Mouse (Mus musculus): ENCODE measurements around the gene Usp48.
A peak's percentile ranks its signal among the peaks of the same experiment; 100 is the strongest.

The Usp48 gene

DNA sequence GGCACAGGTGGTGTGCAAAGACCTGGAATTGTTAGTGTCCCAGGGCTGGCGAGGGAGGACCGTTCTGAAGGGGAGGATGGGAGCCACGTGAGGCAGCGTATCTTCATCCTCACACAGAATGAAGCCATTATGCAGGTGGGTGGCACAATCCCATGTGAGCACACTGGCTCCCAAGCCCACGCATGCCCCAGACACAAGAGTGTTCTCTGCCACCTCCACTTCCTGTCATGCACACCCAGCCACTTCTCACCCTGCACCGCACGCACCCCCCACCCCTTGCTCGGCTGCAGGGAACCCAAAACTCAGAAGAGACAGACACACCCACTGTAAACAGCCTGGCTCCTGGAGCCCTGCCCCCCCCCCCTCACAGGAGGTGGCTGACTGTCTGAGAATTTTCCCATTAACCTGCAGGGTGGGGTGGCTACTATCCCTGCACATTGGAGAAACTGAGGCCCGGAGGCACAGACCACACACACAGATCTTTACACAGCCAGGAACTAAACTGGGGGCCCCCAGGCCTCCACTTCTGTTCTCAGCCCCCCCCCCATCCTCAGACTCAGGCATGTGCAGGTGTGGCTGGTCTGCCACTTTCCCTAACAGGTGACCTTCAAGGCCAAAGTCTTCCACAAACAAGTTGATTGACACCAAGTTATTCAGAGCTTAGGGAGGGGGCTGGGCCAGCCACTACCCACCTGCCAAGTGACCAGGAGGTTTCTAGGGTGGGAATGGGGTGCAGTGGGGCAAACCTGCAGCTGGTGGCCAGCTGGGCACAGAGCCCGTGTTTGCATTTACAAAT lies 98.8 kb downstream of the Usp48 start:
- DNase-seq = no peak

- DNase-seq = no peak
Observed at GRCm38 (mm10) chr4:137695300-137695699, 101.7 kb downstream of the Usp48 start.

- no peak for DNase-seq
Observed at GRCm38 (mm10) chr4:137695900-137696299, 102.3 kb downstream of the Usp48 start.

- no peak for DNase-seq
Observed at GRCm38 (mm10) chr4:137697156-137697885, 103.8 kb downstream of the Usp48 start.

GRCm38 (mm10) chr4:137698076-137698985 lies 104.8 kb downstream of the Usp48 start:
- DNase-seq = peak; percentile 81

DNA sequence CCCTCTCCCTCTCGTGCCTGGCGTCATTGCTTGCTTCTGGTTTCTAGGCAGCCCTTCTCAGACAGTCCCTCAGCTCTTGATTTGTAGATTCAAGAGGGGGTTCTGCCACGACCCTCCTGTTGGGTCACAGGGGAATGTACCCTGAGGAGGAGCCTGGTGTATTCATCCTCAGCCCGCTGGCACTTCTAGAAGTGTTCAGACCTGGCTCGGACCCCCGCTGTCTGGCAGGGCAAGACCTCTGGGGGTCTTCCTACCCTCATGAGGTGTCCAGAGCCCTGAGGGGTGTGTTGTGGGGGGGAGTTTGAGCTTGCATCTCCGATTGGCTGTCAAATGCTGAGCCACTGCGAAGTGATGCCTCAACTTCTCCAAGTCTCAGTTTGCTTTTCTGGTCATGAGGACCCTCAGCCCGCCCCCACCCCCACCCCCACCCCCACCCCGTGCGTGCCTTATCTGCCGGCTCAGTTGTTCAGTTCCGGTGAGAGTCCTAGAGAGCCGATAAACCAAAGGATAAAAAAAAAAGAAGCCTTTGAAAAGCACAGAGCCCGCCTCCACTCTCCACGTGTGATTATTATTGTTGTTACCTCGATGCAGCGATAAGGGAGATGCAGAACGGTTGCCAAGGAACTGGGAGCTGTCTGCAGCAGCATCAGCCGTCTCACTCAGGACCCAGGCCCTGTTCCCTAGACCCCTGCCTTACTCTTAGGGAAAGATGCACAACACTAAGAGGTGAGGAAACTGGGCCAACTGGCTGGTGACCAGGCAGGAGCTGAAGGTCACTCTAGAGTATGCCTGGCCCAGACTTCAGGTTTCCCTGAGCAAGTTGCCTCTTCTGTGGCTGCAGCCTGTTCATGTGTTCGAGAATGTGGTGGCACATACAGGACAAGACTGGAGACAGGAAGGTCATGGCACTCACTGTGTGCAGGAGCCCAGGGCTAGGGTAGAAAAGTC lies 106.0 kb downstream of the Usp48 start:
- DNase-seq = no peak

GRCm38 (mm10) chr4:137700960-137701359 lies 107.4 kb downstream of the Usp48 start:
- no peak for DNase-seq

GRCm38 (mm10) chr4:137703077-137703476 lies 109.5 kb downstream of the Usp48 start:
- DNase-seq = no peak

- DNase-seq = no peak
Observed at GRCm38 (mm10) chr4:137704561-137704960, 111.0 kb downstream of the Usp48 start.

- no peak for DNase-seq
Observed at GRCm38 (mm10) chr4:137705379-137705778, 111.8 kb downstream of the Usp48 start.

- no peak for DNase-seq
Observed at GRCm38 (mm10) chr4:137706510-137706909, 113.0 kb downstream of the Usp48 start.

DNA sequence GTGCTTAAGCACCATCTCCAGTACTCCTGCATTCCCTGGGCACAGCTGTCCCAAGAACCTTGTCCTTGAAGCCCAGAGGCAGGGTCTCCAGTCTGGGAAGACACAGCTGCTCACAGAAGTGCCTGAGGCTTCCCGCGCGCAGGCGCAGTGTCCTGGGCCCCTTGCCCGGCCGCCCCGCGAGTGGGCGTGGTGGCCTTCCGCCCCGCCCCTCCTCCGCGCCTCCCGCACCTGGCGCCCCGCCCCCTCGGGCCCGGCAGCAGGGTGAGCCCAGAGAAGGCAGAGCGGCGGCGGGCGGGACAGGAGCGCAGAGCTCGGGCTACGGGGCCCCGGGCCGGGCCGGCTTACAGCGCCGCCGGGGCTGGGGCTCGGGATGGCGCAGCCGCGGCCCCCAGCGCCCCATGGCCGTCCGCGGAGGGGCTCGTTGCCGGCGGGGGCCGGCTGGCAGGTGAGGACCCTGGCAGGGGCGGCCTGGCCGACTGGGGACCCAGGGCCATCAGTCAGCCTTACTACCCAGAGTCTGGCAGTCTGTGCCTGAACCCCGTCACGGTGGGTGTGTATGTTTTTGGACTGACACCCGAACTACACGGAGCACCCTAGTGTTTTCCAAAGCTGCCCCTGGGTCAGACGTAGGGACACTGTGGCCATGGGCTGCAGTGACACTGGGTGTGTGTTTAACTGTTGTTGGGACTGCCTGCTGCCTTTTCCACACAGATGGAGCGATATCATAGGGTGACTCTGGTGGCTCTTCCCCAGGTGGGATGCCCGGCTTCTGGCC lies 113.8 kb downstream of the Usp48 start:
- peak; percentile 68 for DNase-seq

Measured in cerebellum, adult 11 months (tissue).